Mouse (Mus musculus): ENCODE results near the gene Ptges3l.
"Not testable (repeated sequence)": the region's sequence is repeated elsewhere in the genome, so short reads cannot be mapped to it uniquely, and the experiment has no call there.

The Ptges3l gene

DNA sequence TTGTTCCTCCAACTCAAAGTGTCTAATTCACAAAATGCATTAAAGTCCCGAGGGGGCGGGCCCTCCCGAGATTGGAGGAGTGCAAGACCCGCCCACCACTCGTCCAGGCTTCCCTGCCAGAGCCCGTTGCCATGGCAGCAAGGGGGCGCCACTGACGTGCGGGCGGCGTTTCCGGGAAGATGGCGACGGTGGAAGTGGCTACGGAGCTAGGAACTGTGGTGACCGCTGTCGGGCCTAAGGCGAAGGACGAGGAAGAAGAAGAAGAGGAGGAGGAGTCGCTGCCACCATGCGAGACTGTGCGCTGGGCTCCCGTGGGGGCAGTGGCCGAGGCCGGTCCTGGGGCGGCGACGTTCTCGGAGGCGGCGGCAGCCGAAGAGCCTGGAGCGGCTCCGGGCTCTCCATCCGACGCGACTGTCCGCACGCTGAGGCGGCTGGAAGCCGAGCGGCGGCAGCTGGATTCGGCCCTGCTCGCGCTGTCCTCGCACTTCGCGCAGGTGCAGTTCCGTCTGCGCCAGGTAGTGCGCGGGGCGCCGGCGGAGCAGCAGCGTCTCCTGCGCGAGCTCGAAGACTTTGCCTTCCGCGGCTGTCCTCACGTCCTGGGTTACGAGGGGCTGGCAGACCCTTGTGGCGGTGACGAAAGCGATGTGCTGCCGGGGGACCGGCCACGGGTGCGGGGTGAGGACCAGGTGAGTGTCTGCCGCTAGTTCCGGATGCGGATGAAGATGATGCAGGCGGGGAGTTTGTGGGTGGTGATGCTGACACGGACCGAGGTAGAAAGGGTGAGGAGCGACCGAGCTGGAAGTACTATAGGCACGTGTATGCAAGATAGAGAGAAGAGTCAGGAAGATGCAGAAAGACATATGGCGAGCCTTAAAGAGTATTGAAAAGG is at the start of gene Ptges3l, which contains the start of gene Rundc1:
Gene Ptges3l (minus strand): TSS at position 409 of the 889 bp plus-strand sequence.
Gene Rundc1 (plus strand): TSS at position 161 of the 889 bp plus-strand sequence.
- DNase-seq (ENCODE audit: low spot score in 2 of 2), result peak; percentile 94 to 99

DNA sequence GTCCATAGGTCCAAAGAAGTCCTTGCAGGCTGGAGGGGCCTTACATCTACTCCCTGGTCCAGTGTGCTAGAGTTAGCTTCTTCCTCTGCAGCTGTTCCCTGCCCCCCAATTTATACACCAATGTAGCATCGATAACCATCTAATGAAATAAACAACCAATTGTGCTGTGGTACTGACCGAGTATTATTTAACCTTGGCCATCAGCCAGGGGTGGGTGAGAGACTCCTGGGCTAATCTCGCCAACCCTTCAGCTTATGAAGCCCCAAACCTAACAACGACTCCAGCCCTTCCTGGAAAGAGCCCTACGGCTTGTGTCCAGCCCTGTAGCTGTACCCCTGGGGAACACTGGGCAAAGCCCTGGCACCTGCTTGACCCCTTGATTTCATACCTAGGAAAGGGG is 49.2 kb upstream of the Ptges3l start:
- DNase-seq (ENCODE audit: low spot score in 2 of 2), result no peak

DNA sequence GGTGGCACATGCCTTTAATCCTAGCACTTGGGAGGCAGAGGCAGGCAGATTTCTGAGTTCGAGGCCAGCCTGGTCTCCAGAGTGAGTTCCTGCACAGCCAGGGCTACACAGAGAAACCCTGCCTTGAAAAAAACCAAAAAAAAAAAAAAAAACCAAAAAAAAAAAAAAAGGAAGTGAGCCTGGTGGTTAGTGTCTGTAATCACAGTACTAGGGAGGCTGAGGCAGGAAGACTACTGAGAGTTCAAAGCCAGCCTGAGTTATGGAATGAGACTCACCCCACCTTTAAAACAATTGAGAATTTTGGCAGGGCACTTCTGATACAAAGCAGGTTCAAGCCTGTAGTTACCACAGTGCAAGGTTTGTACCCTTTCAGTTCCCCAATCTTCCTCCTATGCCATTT is 48.6 kb upstream of the Ptges3l start:
- DNase-seq (ENCODE audit: low spot score in 2 of 2), result not testable (repeated sequence)

DNA sequence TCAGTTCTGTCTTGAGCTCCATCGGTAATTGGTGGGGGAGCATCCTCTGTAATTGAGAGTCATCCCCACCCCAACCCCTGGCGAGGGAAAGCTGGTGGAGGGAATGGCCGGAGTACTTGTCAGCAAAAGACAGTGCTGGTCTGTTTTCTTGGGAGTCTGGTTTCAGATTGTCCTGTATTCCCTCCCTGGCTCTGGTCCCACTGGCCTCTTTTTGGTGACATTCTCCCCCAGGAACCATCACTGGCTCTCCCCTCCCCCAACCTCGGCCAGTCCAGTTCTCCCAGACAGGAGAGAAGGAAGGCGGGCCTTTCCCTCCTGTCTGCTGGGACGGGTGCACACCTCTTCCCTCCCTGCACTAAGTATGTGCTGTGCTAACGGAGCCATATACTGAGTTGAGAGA is 47.2 kb upstream of the Ptges3l start:
- no peak for DNase-seq (ENCODE audit: low spot score in 2 of 2)

DNA sequence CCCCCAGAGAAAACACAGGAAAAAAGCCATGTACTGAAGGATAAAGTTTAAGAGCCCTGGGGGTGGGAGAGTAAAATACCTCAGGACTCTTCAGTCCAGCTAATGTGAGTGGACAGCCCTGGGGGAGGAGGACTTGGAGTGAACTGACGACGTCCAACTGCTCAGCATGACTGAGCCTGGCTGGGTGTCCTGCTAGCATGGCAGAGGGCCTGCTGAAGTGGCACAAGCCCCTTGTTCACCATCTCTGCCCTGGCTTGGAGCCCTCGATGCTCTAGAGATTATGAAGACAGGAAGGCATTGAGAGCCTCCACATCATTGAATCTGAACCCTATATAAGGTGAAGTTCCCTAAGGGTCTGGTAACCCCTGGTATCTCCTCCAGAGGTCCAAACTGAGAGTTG is 46.8 kb upstream of the Ptges3l start:
- no peak for DNase-seq (ENCODE audit: low spot score in 2 of 2)

DNA sequence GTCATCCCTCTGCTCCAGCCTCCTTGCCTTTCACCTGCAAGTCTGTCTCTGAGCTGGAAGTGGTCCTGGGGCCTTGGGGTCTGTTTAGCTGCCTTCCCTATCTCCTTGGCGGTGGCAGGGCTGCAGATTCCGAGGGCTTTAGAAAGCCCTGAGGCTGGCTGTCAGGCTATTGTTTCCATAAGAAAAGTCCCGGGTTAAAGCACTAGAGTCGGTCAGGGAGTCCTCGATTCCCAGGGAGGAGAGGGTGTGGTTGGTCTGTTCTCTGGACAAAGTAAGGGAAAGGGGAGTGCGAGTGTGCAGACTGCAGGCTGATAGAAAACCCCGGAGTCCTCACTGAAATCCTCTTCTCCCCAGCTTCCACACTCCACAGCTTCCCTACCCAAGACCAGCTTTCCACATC is 45.1 kb upstream of the Ptges3l start:
- no peak for DNase-seq (ENCODE audit: low spot score in 2 of 2)

DNA sequence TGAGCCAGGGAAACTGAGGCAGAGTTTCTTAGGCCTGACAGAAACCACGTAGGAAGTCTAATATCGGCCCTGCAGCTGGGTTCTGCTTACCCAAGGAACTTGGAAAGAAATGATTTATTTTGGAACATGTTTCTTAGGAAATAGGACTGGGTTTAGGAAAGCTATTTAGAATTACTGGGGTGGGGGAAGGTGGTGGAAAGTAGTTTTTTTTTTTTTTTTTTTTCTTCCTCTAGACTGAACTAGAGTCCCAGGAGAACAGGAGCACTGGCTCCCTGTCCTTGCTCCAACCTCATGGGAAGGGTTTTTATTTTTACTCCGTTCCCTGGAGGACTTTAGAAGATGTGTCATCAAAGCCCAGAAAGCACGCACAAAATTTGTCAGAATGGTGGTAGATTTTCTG is 44.0 kb upstream of the Ptges3l start:
- no peak for DNase-seq (ENCODE audit: low spot score in 2 of 2)

DNA sequence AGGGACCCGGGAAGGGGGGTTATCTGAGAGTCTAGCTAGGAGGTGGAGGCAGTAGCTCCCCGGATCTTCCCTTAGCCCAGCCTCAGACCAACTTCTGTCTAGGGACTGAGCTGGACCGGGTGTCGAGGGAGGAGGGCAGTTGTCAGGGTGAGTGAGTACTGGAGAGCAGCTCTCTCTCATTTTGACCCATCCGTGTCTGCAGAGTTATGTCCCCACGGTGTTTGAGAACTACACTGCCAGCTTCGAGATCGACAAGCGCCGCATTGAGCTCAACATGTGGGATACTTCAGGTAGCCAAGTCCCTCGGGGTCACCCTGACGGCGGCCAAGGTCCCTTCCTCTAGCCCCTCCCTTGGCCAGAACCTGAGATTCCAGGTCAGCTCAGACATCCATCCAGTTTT is 43.6 kb upstream of the Ptges3l start:
- DNase-seq (ENCODE audit: low spot score in 2 of 2), result no peak

DNA sequence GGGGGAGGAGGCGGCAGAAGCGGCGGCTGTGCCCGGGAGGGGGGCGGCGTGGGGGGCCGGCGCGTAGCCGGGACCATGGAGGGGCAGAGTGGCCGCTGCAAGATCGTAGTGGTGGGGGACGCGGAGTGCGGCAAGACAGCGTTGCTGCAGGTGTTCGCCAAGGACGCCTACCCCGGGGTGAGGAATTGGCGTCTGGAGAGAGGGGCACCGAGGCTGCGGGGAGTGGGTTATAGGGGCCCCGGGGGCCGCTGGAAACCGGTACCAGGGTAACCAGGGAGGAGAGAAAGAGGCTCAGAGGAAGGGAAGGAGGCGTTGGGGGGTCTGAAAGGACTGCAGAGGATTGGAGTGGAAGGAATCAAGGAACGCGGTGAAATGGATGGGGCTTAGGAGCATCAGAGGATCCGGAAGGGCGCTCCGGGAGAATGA is 43.1 kb upstream of the Ptges3l start:
- no peak for DNase-seq (ENCODE audit: low spot score in 2 of 2)

DNA sequence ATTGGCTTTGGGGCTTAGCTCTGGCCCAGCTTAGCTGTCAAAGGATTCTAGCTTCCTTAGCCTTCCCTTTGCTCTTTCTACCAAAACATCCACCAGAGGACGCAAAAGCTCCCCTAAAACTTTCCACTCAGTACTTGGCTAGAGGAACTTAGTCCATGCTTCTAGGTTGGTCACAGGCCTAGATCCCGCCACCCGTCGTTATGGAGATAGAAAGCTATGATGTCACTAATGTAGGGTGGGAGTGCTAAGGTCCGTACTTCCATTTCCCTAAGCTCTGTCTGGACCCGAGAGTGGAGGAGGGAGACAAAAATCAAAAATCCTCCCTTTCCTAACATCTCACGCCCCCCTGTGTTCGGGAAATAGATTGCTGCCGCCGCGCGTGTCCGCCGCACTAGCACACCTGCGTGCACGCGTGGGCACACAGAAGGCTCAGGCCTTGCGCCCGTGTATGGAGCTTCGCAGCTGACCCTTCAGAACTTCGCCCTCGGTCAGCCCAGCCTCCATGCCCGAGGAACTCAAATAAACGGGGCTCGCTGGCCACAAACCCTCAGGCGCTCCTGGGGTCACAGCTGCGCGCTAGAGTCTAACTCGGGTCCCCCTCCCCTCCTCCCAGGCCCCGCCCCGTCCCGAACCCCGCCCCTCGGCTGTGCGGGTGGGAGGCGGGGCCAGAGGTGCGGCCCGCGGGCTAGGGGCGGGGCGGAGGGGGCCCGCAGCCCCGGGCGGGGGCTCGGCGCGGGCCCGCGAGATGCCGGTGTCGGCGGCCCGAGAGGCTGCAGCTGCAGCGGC is 42.5 kb upstream of the Ptges3l start:
- peak; percentile 40 to 65 for DNase-seq (ENCODE audit: low spot score in 2 of 2)

DNA sequence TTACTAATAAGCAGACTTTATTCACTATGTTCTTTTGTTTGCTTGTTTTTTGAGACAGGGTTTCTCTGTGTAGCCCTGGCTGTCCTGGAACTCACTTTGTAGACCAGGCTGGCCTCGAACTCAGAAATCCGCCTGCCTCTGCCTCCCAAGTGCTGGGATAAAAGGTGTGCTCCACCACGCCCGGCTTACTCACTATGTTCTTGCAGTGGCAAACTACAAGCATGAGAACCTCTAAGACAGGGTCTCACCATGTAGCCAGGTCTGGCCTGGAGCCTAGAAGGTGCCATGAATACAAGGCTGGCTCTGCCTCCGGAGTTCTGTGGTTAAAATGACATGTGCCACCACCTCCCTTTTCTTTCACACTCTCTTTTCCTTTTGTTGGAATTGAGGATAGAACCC is 41.4 kb upstream of the Ptges3l start:
- DNase-seq (ENCODE audit: low spot score in 2 of 2), result not testable (repeated sequence)

DNA sequence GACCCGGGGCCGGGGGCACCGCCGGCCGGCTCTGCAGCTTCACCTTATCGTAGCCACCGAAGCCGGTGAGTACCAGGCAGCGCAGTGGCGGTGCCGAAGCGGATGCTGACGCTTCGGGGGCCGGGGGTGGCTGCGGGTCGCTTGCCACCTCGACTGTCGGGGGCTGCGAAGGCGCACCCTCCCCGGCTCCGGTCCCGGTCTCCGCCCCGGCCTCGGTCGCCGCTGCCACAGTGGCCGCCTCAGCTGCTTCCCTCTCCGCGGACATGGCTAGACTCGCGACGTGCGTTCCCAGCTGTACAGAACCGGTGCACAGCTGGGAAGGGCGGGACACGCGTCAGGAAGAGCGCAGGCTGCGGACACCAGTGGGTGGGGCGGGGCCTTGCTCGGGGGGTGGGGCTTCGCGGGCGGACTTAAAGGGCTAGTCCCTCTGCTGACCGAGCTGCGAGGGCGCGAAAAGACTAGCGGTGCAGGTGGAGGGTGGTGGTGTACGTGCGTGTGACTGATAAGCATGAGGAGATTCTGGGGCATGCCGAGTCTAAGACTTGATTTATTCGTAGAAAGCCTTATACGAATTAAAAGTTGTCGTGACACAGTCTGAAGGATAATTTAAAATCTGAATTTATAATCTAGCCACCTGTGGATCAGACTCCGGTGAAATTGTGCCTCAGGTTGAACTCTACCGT is 40.9 kb upstream of the Ptges3l start, which contains the start of gene Vat1:
Gene Vat1 (minus strand): TSS at position 362 of the 683 bp plus-strand sequence.
- DNase-seq (ENCODE audit: low spot score in 2 of 2), result peak; percentile 61 to 71

DNA sequence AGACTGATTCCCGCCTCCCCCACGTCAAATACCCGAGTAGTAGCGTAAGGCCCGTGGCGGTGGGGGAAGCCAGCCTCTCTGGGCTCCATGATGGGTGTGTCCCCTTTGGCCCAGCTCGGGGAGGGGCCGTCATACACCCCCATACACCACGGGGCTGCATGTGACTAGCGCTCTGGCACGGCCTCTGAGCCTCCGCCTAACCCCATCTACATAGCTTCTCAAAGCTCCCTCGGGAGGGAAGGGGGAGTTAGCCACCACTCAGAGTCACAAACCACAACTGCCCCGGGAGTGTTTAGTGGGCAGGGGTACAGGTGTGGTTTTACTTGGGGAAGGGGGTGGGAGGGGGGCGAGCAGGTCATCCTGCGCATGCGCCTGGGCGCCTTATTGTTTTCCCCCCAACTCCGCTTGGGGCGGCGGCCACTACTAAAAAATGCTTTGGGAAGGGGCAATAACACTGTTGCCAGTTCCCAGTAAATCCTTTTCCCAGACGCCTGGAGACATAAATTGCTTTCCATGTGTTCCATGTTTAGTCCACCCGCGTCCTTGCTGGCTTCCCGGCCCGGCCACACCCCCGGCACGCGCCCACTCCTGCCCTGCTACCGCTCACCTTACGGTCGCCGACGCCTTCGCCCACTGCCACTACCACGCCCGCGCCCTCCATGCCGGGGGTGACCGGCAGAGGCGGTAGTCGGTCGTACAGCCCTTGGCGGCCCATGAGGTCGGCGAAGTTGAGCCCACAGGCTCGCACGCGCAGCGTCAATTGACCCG is 40.2 kb upstream of the Ptges3l start:
- DNase-seq (ENCODE audit: low spot score in 2 of 2), result peak; percentile 41 to 53

DNA sequence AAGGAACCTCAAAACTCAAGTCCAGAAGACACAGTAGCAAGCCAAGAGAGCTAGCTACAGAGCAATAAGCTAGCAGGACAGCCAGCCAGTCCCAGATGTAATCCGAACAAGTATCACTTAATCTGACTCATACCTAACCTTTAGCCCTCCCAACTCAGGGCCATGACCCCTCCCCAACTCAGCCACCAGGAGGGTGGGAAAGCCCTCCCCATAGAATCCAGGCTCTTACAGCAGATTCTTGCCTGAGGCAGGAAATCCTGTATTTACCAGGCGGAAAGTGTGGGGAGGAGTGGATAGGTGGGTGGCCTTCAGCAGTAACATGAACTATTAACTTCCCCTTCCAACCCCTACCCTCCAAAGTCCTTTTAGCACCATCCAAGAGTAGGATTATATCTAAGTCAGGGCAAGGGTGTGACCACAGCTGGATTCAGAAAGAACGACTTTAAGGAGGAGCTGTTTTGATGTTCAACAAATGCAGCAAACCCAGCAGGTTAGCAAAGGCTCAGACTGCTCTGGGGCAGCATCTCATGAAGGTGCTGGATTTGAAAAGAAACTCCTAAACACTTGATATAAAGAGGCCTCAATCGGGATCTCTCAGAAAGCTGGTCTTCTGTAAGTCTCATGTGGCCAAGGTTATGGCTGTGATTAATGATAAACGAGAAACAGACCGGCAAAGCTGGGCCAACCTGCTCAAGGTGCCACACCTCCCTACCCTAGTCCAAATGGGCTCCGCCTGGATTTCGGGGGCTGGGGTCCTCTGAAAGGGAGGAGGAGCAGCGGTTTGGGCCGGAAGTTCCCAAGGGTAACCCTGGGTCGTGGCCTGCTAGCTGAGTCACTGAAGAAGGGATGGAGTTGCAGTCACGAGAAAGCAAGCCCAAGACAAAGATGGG is 39.3 kb upstream of the Ptges3l start, which contains the start of gene Rnd2:
Gene Rnd2 (plus strand): TSS at position 789 of the 890 bp plus-strand sequence.
- no peak for DNase-seq (ENCODE audit: low spot score in 2 of 2)

DNA sequence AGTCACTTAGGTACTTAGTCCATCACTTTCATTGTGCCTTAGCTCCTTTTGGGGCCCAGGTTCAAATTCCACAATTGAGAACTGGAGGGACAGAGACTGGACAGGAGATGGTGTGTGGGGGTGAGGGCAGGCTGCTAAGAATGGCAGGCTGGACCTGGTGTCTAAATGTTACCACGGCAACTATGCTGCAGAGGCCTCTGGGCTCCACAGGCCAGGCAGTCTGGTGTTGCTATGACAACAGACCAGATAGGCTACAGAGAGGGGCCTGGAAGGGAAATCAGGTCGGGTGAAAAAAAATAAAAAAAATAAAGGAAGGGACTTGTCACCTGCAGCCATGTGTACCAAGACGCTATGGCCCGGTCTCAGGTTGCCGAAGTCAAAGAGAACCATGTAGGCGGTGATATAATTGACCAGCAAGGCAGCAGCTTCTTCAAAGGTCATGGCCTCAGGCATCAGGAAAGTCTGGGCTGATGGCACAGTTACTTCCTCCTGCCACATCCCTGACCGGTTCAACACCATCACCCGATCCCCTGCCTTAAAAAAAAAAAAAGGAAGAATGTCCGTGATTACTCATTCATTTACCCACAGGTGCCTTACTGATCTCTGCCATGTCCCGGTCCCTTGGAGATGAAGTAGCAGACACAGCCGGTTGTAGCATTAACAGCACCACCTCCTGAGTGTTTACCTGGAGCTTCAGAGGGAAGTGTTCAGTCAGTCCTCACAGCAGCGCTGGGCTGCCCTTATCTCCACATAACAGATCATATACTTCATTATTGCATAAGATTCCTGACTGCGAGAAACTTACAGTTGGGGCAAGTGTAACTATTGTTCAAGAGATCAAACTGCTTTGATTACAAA is 37.7 kb upstream of the Ptges3l start:
- DNase-seq (ENCODE audit: low spot score in 2 of 2), result no peak

DNA sequence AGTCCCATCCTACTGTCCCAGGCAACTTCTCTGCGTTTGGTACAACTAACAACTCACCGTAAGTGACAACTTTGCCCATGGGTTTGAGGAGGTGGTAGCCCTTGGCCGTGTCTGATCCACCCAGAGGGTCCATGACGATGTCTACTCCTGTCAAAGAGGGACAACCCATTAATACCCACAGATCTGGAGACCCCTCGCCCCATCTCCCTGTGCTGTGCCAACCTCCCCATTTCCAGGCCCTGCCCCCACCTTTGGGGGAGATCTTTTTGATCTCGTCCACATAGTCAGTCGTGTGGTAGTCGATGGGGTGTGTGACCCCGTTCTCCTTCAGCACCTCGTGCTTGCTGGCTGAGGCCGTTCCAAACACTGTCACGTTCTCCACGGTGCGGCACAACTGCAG is 37.0 kb upstream of the Ptges3l start:
- DNase-seq (ENCODE audit: low spot score in 2 of 2), result no peak

DNA sequence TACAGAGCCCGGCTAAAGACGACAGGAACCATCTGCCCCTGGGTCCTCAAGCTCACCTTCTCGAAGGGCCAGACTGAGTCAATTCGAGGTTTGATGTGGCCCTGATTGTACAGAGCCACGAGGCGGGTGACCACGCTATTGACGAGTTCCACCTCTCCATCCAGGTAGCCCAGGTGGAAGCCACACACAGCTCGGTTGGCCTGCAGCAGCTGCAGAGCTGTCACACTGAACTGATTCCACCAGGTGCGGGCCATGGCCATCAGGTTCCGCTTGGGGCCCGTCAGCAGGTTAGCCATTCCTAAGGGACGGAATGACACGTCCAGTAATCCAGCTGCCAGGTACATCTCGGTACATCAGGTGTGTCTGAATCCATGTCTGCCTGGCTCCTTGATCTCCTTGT is 35.2 kb upstream of the Ptges3l start:
- no peak for DNase-seq (ENCODE audit: low spot score in 2 of 2)

DNA sequence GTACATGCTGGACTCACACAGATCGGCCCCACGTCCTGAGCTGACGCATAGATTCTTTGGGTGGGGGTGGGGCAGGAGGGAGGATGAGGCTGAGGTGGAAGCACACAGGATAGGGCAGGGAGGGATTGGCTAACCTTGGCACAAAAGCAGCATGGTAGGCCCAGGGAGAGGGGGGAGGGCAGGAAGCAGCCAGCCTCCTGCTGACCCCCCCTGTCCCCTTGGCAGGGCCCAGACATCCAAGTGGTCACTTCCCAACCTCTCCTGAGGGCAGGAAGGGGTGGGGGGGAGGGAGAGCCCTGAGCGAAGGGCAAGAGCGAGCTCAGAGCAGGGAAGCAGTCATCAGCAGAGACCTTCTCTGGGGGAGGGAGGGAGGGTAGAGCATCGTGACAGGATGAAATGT is 34.6 kb upstream of the Ptges3l start:
- DNase-seq (ENCODE audit: low spot score in 2 of 2), result no peak

DNA sequence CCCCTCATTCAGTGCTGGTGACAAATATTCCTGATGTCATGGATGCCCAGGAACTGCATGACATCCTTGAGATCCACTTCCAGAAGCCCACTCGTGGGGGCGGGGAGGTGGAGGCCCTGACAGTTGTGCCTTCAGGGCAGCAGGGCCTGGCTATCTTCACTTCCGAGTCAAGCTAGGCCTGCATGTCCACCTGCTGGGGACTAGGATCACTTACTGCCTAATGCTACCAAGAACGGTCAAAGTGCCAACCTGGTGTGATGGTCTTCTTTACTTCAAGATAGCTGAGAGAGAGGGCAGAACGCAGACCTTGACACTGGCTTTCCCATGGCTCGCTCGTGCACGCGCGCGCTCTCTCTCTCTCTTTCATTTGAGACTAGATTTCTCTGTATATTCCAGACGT is 33.1 kb upstream of the Ptges3l start:
- no peak for DNase-seq (ENCODE audit: low spot score in 2 of 2)
